Mouse (Mus musculus) spleen, postnatal 4 days (tissue): Measurements from ENCODE around the gene Wdr48.

Source experiments
- DNase-seq, 2 experiments: peaks; one replicate each; pipeline ENCODE4 v3.0.0; 2022; ENCODE audit warnings: low spot score in 2 of 2

Gene Wdr48

DNA sequence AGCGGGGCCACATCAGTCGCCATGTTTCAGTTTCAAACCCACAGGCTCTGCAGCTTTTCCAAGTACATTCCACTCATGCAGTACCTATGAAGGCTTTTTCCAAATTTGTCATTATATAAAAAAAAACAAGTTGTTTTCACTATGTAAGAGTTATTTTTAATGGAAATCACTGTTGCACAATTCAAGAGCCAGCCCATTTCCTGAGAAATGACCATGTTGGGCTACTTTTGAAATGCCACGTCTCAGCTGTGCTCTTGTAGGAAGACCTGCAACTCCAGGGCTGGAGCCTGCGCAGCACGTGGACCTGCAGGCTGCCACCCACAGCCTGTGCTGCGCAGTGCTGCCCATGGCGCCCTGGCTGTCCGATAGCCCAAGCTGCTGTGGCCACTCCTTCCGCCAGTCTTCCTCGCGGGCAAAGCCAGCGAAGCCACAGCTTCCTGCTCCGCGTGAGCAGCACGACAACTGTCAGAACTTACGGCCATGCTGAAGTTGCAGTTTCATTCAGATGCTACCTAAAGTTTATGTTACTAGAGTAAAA, 30.5 kb downstream of the Wdr48 start:
- DNase-seq = no peak

DNA sequence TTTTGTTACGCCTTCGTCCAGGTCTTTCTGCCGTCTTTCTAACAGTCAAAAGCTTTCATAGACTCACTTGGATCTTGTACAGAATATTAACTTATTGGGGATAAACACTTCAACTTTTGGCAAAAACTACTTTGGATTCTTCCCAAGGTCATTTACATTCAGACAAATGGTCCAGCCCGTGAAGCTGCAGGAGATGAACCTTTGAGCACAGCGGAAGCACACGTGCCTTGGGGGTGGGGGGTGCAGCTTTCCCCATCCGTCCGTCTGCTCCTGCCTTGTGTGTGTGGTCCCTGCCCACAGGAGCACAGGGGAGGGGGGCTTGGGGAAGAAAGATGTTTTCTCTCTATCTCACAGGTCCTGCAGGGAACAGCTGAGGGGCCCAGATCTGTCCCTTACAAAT, 31.1 kb downstream of the Wdr48 start:
- no peak for DNase-seq

DNA sequence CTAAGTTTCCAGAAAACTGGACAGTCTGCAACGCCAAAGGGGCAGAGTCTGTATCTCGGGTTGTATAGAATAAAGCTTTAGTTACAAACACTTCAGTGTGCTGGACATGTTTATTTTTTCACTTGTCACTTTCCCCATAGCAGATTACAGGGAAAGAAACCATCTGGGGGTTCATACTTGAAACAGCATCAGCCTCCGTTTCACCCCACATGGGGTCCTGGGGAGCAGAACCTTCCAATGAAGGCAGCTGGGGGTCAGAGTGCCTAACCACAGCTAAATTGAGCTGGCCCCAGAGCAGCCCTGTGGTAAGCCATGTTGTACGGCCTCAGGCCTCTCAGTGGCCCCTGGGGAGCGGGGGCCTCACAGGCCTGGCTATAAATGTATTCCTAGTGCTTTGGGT, 31.8 kb downstream of the Wdr48 start:
- DNase-seq = no peak

DNA sequence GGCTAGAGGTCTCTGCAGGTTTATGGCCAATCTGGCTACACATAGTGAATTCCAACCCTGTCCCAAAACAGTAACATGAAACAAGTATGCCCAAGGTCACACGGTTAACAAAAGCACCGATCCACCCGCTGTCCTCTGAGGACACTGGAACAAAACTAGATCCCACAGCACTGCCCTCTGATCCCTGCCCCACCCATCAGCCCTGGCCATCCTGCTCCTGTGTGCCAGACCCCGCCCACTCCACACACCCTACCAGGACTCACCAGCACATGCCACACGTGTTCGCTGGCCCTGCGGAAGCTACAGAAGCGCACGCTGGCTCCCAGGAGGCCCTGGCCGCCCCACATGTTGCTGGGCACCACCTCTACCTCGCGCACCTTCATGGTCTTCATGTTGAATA, 37.7 kb downstream of the Wdr48 start:
- DNase-seq = no peak

DNA sequence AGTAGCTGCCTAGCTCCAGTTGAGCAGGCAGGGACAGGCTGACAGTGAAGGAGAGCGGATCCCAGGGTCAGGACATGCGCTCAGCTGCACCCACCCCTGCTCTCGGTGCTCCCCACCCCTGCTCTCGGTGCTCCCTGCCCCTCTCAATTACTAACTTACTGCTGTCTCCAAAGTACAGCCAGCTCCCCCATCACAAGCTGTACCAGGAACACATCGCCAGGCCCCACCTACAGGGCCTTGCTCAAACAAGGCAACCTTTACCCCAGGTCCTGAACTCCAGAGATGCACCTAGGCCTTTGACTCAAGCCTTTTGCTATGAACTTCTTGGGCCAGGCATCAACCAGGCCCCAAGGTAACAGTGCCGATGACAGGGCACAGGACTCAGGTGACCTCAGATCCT, 39.0 kb downstream of the Wdr48 start:
- no peak for DNase-seq

DNA sequence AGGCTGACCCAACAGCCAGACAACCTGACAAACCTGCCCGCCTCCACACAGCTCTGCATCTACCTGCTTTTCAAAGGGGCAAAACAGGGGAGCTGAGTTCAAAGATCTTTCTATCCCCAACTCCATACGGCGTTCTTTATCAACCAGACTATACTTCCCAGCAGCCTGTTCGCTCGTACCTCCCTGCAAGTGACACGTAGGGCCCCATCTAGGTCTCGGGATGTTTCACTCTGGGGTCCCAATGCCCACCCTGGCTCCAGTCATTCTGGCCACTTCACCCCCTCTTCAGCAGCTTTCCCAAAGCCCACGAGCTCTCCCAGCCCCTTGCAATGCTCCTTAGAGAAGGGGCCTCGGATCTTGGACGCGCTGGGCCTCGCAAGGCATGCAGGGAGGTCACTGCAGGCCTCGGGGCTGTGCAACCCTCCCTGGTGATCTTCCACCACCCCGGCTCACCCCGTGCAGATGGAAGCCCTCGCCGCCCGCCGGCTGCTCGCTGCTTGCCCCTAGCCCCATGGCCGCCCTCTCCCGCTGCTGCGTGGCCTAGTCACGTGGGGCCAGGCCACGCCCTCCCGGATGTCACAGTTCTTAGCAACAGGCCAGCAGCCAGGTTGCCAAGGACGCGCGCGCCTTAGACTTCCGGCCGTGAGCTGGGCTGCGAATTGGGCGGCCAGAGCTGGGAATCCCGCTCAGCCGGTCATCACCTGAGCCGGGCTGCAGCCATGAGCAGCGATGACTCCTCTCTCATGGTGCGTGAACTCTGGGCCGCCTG, 42.5 kb downstream of the Wdr48 start, which contains the start of the genes Gorasp1 and Ttc21a:
Gorasp1 (minus strand) TSS at position 561 of the 769 bp plus-strand sequence.
Ttc21a (plus strand) TSS at position 602 of the 769 bp plus-strand sequence.
- DNase-seq = peak; percentile 87 to 92

DNA sequence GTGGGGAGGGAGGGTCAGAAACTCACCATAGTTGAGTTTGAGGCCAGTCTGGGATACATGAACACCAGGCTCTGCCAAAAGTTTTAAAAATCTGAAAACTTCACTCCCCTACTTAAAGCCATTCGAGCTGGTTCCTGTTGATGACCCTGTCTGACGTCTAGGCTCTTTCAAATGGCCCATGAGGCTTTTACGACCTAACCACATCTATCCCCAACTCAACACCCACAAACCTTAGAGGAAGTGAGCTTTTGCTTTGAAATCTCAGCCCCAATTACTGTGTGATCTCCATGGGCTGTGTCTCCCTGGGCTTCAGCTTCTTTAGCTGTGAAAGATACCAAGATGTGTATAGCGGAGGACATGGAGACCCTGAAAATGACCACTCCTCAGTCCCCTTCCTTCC, 43.8 kb downstream of the Wdr48 start:
- DNase-seq = no peak

DNA sequence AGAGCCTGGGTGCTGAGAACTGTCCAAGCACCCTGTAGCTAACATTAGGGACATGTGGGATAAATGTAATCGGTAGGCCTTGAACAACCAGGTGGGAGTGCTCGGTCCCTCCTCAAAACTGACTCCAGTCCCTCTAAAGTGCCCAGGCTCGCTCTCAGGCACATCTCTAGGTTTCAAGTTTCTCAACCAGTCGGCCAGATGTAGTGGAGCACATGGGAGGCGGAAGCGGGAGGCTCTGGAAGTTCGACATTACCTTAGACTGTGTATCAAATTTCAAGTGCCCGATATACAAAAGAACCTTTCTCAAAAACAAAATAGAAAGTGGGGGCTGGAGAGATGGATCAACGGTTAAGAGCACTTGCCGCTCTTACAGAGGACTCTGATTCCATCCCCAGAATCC, 45.0 kb downstream of the Wdr48 start:
- DNase-seq = no peak

DNA sequence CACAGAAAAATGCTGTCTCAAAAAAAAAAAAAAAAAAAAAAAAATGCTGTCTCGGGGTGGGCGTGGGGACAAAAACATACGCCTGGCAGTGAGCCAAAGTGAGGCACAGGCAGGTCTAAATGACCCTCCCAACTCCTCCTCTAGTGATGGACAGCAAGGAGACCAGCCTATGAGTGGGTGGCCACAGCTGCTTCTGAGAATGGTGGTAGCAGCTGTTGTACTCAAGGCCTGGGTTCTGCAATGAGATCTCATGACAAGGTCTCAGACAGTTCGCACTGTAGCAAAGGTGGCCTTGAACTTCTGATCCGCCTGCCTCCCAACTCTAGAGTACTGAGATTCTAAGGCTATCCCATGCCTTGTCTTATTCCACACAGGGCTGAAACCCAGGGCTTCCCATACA, 46.7 kb downstream of the Wdr48 start:
- DNase-seq = no peak

DNA sequence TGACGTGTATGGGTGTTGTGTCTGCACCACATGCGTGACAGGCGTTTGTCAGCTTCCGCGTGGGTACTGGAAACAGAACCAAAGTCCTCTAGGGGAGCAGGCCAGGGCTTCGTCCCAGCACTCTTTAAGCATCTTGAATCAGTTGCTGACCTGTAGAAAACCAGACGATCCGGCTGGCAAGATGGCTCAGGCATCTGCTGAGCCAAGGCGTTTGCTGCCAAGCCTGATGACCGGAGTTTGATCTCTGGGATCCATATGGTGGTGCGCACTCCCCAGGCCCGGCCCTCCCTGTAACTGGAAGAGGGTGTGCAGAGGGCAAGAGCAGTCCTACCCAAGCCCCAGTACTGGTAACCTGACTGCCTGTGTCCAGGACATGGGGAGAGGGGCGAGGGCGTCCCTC, 47.2 kb downstream of the Wdr48 start:
- no peak for DNase-seq

DNA sequence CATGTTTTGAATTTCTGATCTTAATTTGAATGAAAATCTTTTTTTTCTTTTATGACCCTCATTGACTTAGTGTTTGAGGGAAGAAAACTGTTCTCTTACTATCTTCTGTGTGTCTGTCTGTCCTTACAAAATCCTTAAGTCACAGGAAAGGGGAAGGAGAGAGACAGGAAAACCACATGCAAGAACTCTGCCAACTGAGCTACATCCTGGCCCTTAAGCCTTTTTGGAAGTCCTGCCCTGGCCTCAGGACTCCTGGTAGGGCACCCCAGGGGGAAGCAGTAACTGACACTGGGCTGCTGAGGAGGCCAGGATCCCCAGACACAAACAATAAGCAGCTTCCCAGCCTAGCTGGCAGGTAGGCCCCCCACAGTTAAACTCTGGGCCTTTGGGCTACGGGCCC, 48.6 kb downstream of the Wdr48 start:
- no peak for DNase-seq

DNA sequence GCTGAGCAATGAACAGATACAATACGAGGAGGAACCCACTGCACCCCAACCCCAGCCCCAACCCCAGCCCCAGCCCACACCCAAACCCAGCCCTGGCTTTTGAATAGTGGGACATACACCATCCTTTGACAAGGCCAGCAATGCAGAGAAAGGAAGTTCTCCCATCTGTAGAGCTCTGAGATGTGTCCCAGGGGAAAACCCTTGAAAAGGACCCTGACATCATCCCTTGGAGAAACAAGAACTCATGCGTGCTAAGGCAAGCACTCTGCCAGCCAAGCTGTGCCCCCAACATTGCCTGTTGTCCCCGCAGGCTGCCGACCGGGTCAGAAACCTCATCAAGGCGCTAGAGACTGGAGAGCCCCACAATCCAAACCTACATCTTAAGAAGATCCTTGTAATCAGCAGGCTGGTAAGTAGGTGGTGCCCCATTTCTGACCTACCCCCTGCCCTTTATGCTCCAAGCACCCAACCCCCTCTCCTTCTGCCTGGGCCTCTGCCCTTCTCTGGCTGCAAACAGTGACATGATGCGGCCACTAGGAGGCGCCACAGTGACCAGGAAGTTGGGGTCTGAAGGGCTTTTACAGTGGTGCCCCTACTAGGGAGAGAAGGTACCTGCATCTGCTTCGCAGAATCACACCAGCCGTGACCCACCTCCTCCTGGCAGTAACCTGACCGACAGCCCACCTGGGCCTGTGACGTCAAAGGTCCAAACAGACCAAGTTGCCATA, 50.7 kb downstream of the Wdr48 start:
- DNase-seq = peak; percentile 40 to 83

DNA sequence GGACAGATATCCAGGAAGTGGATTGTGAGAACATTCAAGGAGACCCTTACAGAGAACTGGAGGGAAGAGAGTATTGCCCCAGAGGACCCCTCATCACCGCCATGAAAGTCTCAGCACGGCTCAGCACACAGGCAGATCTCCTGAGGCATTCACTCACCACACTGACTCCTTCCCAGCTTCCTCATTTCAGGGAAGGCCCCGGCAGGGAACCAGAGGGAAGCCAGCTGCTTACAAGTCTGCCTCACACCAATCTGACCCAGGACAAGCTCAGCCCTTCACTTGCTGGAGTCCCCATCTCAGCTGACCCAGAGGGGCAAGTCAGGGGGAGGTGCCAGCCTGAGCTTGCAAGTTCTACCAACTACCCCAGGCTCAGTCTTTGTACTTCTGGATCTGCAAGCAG, 54.1 kb downstream of the Wdr48 start:
- DNase-seq = no peak

DNA sequence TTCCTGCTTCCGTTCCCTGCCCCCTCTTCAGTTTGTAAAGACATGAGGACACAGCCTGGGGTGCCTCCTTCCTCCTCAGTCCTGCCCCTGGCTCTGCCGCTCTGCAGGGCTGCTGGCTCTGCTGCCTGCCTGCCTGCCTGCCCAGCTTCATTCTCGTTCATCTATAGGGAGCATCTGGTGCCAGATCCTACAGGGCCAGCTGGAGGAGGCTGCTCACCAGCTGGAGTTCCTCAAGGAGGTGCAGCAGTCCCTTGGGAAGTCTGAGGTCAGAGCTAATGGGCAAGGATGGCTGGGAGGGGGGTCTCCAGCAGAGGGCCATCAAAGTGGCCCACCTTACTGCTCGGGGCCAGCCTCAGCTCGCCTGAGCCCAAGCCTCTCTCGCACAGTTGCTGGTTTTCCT, 55.8 kb downstream of the Wdr48 start:
- DNase-seq = no peak

DNA sequence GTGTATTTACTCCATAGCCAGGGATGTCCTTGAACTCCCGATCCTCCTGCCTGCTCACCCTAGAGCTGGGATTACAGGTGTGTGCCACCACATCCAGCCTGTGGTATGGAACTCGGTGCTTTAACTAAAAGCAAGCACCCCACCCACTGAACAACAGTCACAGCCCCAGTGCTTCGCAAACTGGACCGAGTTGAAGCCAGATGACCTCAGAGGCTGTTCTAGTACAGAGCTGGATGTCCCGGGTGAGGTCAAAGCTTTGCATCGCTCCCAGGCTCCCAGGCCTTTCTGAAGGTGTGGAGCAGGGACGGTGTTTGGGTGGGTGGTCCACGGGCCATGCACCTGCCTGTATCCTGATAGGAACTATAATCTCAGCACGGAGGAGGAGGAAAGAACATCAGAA, 56.7 kb downstream of the Wdr48 start:
- no peak for DNase-seq

DNA sequence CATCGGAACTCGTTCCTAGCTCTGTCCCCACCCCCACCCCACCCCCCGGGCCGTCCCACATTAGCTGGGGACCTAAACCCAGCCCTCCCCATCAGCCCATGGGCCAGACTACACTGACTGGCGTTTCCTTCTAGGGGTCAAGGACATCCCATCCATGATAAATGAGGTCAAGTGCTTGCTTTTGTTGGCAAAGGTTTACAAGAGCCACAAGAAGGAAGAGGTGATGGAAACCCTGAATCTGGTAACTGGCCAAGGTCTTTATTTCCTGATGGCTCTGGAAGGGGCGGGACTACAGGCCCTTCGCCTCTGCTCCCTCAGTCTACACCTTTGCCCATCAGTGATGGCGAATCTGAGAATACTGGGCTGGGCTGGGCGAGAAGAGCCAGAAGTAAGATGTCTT, 64.2 kb downstream of the Wdr48 start:
- DNase-seq = no peak

DNA sequence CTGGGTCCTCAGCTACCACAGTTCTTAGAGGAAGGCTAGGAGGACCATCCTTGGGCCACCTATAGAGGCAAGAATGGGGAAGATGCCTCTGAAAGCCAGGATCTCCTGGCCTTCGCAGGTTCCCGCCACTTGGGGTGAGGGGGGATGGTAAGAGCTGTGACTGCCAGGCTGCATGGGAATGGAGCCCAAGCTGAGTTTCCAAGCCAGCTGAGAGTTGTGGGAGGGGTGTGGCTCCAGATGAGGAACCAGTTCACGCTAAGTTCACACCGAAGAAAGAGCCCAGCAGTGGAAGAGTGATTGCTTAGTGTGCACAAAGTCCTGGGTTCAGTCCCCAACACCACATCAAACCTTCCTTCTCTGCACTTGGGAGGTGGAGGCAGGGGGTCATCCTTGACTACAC, 67.5 kb downstream of the Wdr48 start:
- DNase-seq = no peak

DNA sequence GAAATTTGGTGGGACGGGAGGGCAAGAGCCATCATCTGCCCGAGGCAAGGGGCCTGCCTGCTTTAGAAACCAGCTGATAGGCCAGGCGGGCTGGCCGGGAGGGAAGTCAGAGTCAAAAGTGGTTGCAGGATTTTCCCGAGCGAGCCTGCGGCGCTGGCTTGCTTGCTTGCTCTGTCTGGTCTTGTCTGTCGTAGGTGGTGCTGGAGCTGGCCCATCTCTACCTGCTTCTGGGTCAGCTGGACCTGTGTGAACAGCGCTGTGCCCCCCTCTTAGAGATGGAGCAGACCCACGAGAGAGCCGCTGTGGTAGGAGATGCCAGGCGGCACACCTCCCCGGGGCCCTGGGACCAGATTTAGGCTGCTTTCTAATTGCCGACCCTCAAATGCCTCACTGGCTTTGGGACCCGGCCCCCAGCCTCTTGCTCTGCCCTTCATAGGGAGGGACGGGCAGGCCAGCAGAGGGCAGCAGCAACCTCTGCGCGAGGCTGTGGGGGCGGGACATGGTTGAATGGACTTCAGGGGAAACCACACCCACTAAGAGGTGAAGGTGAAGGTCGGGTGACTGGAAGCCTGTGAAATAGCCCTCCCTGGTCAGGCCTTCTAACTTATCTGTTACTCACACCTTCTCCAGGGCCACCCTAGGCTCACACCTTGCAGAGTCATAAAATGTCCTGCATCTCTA, 68.4 kb downstream of the Wdr48 start:
- peak; percentile 71 to 86 for DNase-seq

DNA sequence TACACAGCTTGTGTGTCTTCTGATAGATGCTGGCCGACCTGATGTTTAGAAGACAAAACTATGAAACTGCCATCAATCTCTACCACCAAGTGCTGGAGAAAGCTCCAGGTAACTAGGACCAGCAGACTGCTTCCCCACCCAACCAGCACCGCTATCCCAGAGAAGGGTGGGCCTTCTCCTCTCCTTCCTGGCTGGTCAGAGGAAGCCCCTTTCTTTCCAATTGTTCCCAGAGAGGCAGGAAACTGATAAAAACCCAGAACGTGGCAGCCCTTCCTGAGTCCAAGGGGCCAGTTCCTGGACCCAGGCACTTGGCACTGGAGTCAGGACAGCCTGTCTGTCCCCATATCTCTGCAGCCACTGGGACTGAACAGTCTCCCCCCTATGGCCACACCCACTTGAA, 69.5 kb downstream of the Wdr48 start:
- DNase-seq = no peak

DNA sequence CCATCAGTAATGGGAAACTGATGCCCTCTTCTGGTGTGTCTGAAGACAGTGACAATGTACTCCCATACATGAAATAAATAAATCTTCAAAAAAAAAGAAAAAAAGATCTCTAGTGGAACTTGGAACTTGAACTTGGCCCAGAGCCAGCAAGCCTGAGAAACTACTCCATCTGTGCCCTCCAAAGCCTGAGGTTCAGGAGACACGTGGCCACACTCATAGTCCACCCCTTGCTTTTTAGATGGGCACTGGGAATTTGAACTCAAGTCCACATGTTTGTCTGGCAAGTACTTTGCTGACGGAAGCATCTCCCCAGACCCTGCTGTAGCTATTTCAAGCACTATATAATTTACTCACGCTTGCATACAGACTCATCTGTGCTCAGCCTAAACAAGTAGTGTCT, 70.5 kb downstream of the Wdr48 start:
- no peak for DNase-seq

DNA sequence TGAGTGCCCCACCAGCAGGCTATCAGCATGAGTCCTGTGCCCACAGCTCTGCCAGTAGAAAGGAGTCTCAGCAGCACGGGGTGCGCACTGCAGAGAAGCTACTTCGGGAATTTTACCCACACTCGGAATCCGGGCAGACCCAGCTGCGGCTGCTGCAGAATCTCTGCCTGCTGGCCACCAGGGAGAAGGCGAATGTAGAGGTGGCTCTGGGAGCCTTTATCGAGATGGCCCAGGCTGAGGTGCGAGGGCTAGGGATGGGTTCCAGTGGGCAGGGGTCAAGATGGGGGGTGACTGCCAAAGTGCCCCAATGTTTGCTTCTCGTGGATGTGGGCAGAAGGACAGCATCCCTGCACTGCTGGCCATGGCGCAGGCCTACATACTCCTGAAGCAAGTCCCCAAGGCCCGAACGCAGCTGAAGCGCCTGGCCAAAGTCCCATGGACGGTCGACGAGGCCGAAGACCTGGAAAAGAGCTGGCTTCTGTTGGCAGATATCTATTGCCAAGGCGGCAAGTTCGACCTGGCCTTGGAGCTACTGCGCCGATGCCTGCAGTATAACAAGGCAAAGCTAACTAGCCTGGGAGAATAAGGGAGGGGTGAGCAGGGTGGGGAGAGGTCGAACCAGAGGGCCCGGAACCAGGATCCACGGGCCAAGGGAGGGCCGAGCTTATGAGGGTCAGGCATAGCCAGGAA, 71.7 kb downstream of the Wdr48 start:
- no peak for DNase-seq

DNA sequence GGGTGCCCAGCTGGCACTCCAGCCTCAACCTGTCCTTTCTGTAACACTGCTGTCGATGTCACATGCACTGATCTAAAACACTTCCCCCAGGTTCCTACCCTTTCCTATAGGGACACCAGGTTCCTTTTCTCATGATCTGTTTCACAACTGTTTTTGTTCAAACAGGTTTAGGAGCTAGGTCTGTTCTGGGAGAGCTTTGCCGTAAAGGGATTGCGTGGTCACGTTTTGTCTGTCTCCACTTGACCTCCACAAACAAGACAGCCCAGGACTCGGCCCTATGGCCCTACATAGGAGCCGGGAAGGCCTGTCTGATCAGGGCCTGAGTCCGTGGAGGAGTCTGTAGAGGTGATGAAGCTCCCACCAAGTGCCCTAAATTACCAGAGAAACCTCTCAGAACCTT, 75.1 kb downstream of the Wdr48 start:
- DNase-seq = no peak
